Mouse (Mus musculus) CH12F3 (cell line): ENCODE data around the gene Gm5416.
"Not testable (repeated sequence)": the region's sequence is repeated elsewhere in the genome, so short reads cannot be mapped to it uniquely, and the experiment has no call there.

ENCODE experiments used
- in situ Hi-C: fragments of 300-500 bp; cut with MboI; formaldehyde crosslinking; loops from 2 replicates; pipeline ENCODE4 v1.14.3; 2020; ENCODE audit warnings: low sequenced_read_pairs

The Gm5416 gene

DNA sequence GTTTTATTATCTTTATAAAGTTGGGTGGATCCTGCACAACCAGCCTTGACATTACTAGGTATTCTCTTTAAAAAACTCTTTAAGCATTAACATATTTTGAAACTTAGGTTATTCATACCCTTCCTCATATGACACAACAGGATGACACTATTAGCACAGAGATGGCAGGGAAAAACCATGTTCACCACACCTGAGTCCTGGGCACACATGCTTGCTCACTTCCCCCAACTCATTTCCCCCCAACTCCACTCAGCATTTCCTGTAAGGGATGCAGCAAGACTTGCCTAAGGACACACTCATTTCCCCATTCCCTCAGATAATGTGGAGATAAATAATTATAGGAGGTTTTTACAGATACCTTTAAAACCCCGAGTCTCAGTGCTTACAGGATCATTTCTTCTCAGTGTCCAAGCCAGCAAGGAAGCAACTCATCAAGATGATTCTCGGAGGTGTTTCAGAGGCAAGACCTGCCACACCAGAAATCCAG lies at the start of gene Gm5416:
Gm5416 (plus strand) TSS at position 437 of the 487 bp plus-strand sequence.
- in situ Hi-C loops, result no loop called here

DNA sequence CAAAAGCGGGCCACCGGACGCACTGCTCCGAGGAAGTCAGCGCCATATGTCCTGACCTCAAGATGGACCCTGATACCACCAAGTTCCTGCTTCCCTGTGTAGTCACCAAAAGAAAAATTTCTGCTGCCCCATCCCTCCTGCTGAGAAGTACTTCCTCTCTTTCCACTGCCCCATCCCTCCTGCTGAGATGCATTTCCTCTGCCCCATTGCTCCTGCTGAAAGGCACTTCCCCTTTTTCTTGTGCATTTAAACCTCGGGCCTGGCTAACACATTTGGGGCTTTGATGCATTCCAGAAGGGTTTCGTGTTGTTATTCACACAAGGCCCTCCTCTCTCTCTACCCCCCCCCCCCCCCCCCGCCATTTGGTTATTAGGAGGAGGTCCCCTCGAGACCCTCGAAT lies 42.4 kb upstream of the Gm5416 start:
- in situ Hi-C loops, result not testable (repeated sequence)

DNA sequence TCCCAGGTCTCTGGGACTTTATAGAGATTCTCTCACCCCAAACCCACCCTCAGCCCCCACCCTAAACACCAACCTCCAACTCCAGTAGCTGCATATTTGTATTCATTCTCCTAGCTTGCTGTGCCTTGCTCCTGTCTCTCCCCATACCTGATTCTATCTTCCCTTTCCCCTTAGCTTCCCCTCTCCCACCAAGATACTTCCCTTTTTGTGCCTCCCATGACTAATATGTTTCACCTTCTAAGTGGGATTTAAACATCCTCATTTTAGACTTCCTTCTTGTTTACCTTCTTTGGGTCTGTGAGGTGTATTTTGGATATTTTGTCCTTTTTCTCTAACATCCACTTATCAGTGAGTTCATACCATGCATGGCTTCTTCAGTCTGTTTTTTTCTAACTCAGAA lies 34.1 kb upstream of the Gm5416 start:
- in situ Hi-C loops, result no loop called here

DNA sequence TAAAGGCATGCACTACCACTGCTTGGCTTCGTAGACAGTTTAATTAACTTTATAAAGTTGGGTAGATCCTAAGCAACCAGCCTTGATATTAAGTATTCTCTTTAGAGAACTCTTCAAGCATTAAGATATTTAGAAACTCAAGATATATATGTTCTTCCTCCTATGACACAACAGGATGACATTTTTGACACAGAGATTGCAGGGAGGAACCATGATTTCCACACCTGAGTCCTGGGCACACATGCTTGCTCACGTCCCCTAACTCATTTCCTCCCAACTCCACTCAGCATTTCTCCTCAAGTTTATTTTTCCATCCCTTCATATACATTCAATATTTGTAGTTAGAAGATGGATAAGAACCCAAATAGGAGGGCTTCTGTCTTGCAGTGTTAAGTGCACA lies 30.3 kb upstream of the Gm5416 start:
- in situ Hi-C loops, result no loop called here

- in situ Hi-C loops, result not testable (repeated sequence)
These were observed 26.3 kb upstream of the Gm5416 start, which contains the start of gene Gm5483 for GRCm38 (mm10) chr16:36183912-36184311. Gene Gm5483, plus strand, starts transcription at chr16:36184212.

GRCm38 (mm10) chr16:36199226-36199625 lies 11.0 kb upstream of the Gm5416 start:
- in situ Hi-C loops, result no loop called here

DNA sequence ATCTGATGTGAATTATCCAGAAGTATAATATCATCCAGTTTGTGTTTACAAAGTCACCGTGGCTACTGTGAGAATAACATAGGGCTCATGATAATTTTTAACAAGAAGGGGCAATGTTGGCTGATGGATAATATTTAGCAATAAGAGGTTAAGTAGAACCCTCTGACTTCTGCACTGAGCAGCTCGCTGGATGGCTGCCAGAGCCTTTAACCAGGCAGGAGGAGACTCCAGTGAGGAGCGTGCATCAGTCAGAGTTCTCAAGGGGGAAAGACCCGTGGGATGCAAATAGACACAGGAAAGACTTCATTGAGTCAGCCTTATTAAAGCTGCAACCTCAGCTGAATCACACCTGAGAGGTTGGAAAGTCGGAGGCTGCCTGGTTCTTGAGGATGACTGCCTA lies 6.4 kb upstream of the Gm5416 start:
- in situ Hi-C loops, result no loop called here

DNA sequence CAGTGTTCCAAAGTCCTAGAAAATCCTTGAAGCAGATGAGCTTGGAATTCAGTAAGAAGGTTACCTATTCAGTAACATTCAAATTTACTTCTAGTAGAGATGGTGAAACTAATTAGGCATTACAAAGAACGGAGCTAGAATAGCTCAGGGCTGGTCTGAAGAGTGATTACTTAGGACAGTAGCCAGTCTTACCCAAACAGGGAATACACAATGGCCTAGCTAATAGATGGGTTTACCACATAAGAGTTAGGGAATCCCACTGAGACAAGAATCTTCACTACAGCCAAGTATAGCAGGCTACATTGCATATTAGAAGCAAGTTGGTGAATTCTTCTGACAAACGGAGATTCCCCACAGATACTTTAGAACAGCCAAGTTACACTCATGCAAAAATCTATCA lies 4.5 kb upstream of the Gm5416 start:
- in situ Hi-C loops, result not testable (repeated sequence)

- in situ Hi-C loops, result not testable (repeated sequence)
These were observed 11.0 kb downstream of the Gm5416 start, which contains the start of gene 2010005H15Rik for GRCm38 (mm10) chr16:36221168-36221567. Gene 2010005H15Rik, plus strand, starts transcription at chr16:36221468.

DNA sequence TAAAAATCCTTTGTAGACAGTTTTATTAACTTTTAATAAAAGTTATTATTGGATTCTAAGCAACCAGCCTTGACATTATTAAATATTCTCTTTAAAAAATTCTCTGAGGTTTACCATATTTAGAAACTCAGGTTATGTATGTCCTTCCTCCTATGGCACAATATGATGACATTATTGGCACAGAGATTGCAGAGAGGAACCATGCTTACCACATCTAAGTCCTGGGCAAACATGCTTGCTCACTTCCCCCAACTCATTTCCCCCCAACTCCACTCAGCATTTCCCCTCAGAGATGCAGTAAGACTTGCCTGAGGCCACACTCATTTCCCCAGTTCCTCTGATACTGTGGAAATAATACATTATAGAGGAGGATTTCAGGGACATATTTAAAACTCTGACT lies 50.4 kb downstream of the Gm5416 start:
- in situ Hi-C loops, result not testable (repeated sequence)
